Mouse (Mus musculus): ENCODE data around the gene Zbtb24.
"Not testable (repeated sequence)": the region's sequence is repeated elsewhere in the genome, so short reads cannot be mapped to it uniquely, and the experiment has no call there.

Gene Zbtb24

DNA sequence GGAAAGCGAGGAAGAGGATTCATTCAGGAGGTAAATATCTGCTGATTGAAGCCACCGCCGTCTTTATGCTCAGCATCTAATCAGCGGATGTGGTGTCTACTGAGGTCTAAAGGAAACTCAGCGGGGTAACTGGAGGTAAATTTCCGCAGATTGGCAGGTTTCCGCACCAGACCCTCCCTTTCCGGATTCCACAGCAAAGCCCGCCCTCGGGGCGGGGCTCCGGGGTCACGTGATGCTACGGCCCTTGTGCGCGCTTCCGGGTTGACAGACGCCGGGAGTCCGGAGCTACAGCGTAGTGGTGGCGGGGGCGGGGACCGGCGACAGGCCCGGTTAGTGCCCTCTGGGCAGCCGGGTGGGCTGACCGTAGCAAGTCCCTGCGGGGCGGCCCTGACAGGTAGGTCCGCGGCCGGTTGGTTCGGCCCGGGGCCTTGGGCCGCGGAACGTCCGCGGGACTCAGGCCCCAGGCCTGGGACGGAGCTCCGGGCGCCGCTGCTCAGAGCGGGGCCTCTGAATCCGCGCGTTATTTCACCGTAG is at the start of gene Zbtb24:
TSS of gene Zbtb24 (plus strand) at position 247 of the 534 bp plus-strand sequence.
- peak; percentile 99 for DNase-seq (ENCODE audit: inconsistent ontology term)

DNA sequence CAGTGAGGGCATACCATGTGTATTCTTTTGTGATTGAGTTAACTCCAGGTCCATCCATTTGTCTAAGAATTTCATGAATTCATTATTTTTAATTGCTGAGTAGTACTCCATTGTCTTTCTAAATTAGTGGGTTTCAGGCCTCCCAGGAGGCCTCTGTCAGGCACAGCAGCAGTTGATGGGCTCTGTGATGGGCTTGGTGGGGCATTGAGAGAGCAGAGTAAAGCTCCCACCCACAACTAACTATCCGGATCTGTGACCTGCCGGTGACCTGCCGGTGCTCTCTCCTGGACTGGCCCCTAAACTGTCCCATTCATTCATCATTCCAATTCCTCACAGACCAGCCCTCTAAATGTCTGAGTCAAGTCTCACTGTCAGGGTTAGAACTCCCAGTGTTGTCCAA is 49.1 kb upstream of the Zbtb24 start:
- no peak for DNase-seq (ENCODE audit: inconsistent ontology term)

DNA sequence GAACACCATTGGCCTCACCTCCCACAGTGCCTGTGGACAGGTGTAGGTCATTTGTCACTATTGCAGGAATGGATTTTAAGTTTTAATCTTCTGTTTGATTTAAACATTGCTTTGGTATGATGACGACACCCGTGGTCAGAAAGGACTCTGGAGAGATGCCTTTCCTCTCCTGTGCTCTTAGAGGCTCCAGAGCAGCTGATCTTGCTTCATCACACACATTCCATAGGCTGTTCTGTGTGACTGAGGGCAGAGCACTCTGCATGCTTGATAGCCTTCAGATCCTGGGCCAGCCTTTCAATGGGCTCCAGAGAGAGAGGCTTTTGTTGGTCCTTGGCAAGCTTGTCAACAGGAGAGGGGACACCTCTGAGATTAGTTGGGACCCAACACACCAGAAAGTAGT is 46.8 kb upstream of the Zbtb24 start:
- DNase-seq (ENCODE audit: inconsistent ontology term): peak; percentile 15

DNA sequence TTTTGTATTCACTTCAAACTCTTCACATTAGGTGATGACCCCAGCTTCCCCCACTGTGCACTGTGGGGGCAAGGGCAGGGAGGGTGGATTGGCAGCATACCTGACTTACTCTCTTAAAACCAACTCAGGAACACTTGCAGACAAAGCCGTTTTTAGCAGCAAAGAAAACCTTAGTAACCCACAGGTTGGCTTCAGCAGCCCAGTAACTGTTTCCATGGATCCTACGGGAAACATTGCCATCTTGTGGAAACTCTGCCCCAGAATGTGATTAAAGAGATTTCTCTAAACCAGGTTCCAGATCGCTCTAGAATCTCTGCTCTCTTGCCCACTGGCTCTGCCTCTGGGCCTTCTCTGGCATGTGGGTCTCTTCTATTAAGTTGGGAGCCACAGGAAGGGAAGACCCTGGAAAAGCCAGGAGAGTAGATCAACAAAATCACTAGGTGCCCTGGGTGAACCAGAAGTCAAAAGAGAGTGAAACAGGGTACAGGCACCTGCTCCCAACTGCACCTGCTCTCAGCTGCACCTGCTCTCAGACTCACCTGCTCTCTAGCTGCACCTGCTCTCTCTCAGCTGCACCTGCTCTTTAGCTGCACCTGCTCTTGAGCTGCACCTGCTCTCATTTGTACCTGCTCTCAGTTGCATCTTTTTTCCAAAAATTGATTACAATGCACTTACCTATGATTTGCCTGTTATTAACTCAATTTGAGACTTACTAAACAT is 46.1 kb upstream of the Zbtb24 start:
- peak; percentile 11 for DNase-seq (ENCODE audit: inconsistent ontology term)

DNA sequence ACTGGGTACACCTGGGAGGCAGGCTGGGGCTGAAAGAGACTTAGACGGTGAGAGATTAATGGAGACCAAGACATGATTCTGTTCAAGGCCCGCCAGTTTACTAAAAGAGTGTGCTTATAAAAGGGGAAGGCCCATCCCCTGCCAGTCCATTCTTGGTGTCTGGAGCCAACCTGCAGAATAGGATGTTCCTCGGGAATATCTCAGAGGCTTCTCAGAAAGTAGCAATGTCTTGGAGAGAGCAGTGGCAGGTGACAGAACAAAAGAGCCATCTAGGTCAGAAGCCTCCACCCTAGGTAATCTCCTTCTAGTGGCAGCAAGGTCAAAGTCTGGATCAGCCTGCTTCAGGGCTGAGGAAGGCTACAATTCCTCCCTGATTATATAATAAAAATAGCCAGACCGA is 40.0 kb upstream of the Zbtb24 start:
- DNase-seq (ENCODE audit: inconsistent ontology term): not testable (repeated sequence)

DNA sequence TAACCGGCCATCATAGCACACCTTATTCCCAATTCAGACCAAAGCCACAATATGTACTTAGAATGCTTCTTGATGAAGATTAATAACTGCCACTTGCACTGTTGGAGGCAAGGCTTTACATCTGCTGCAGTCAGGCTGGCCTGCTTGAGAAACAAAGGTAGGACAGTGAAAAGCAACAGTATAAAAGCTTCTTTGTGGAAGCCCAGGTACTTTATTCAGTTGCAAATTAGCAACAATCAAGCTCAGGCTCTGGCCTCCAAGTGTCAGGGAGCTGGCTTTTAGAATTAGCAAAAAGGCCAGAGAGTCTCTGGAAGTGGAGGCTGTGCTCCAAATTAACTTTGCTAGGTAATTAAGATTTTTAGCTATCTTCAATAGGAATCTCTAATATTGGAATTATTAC is 39.4 kb upstream of the Zbtb24 start:
- DNase-seq (ENCODE audit: inconsistent ontology term): not testable (repeated sequence)

DNA sequence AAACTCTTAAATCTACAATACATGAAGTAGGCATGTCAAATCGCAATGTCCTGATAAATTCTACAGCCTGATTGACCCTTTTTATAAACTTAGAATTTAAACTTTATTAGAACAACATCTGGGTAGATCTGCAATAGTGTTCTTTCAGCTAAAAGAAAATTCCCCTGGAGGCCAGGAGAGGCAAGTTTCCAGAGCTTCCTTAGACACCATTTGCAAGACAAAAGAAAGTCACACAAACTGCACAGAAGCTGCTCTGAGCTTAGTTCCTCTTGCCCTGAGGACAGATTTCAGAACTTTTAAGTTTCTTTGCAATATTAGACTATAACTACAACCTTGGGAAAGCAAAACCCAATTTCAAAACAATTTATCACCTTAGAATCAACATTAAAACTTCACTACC is 36.7 kb upstream of the Zbtb24 start:
- not testable (repeated sequence) for DNase-seq (ENCODE audit: inconsistent ontology term)

DNA sequence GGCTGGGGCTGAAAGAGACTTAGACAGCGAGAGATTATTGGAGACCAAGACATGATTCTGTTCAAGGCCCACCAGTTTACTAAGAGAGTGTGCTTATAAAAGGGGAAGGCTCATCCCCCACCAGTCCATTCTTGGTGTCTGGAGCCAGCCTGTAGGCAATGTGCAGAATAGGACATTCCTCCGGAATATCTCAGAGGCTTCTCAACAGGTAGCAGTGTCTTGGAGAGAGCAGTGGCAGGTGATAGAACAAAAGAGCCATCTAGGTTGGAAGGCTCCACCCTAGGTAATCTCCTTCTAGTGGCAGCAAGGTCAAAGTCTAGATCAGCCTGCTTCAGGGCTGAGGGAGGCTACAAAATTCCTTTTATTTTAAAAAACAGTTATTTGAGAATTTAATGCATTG is 34.8 kb upstream of the Zbtb24 start:
- DNase-seq (ENCODE audit: inconsistent ontology term): not testable (repeated sequence)

DNA sequence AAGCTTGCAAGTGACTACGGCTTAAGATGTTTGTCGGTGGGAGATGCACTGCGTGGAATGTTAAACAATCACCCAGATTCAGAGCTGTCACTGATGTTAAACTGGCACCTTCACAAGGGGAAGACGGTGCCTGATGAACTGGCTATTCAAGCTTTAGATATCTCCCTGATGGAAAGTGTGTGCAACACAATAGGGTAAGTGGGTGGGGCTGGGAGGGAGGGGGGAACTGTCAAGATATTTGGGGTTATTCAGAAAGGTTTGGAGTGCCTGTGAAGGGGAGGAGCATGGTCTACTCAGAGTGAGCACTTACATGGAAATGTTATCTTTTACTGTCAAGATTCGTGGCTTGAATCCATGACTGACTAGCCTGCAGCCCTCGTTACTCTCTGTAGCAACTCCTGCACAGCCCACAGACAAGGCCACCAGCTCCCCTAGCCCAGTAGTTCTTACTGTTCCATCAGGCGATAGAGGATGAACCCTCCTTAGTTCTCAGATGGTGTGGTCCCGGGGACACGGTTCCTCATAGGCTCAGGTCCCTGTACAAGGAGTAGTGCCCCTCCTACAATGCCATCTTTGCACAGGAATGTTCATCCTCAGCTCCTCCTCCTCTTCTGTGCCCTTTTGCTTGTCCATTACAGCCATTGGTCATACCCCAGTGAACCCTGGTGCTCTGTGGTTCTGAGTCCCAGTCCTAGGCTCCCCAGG is 29.5 kb upstream of the Zbtb24 start:
- DNase-seq (ENCODE audit: inconsistent ontology term): no peak

DNA sequence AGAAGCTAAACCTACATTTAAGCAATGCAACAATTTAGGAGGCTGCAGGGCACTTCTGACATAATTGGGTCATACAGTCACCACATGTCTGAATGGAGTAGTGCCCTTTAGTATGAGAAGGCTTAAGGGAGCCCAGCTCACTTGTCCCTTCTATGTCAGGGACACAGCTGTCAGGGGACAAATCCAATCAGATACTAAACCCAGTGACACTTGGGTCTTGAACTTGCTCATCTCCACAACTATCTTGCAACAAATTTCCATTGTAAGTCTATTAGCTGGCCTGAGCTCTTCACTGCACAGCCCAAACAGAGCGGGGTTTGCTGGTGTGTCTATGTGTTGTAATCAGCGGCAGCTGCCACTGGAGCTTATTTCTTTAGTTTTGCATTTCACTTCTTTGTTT is 26.5 kb upstream of the Zbtb24 start:
- DNase-seq (ENCODE audit: inconsistent ontology term): no peak

DNA sequence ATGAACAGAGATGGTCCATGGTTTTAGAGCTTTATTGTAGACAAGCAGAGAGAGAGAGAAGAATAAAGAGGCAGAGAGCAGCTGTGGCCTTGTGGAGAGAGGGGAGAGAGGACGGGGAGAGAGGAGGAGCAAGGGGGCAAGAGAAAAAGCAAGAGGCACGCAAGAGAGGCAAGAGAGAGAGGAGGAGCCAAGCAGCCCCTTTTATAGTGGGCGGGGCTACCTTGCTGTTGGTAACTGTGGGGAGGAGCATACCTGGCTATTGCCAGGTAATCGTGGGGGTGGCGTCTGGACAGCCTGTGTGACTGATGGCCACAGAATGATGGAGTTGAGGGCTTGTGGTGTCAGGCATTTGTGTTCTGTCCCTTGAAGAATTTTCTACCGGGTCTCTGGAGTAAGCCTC is 23.8 kb upstream of the Zbtb24 start:
- DNase-seq (ENCODE audit: inconsistent ontology term): no peak

DNA sequence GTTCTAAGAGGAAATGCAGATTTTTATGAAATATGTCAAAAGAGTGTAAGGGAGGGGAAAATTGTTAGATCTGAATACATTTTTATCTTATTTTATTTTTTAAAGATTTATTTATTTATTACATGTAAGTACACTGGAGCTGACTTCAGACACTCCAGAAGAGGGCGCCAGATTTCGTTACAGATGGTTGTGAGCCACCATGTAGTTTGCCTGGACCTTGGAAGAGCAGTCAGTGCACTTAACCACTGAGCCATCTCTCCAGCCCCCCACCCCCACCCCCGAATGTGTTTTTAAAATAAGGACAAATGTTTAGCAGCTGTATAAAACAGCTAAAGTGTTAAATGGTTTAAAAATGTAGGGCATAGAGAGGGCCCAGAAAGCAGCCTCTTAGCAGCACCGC is 15.6 kb upstream of the Zbtb24 start:
- DNase-seq (ENCODE audit: inconsistent ontology term): no peak

DNA sequence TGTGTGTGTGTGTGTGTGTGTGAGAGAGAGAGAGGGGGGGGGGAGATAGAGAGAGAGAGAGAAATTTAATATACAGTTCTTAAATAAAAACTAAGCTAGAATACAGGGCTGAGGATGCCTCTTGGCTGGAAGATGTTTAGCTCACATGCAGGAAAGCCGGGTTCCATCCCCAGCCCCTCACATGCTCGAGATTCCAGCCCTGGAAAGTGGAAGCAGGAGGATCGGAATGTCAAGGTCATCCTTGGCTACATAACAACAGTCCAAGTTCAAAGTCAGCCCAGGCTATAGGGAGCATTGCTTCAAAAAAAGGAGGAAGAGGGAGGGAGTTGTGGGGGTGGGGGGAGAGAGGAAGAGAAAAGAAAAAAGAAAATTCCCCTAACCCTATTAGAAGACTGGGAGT is 15.0 kb upstream of the Zbtb24 start:
- DNase-seq (ENCODE audit: inconsistent ontology term): no peak

DNA sequence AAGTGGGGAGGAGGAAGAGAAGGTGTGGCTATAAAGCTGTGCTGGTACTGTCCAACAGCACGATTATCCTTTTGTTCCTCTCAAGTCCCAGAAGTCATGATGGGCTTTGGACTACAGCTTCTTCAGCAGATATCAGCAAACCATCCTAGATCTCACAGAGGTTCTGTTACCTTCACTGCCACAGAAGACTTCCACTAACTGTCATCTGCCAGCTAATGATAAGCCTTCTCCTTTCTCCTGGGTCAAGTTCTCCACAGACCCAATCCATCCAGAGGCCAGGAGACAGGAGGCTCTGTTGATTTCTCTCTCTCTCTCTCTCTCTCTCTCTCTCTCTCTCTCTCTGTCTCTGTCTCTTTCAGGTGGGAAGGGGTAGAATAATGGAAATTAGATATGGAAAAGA is 2.0 kb upstream of the Zbtb24 start:
- DNase-seq (ENCODE audit: inconsistent ontology term): no peak

DNA sequence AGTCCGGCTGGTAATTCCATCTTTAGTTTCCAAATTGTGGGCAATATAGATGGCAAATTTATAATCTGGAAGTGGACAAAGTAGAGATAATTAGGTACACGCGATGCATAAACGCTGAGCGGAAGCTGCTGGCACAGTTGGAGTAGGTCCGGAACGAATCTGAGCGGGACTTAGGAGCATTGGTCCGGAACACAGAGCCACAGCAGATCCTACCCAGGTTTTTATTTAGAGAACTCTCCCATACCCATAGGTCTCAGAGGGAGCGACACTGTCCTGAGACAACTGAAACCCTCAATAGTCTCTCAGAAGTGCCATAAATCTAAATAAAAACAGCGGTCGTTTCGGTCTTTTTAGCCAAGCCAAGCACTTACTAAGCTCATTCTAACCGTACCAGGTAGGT is 499 bp upstream of the Zbtb24 start:
- DNase-seq (ENCODE audit: inconsistent ontology term): no peak

DNA sequence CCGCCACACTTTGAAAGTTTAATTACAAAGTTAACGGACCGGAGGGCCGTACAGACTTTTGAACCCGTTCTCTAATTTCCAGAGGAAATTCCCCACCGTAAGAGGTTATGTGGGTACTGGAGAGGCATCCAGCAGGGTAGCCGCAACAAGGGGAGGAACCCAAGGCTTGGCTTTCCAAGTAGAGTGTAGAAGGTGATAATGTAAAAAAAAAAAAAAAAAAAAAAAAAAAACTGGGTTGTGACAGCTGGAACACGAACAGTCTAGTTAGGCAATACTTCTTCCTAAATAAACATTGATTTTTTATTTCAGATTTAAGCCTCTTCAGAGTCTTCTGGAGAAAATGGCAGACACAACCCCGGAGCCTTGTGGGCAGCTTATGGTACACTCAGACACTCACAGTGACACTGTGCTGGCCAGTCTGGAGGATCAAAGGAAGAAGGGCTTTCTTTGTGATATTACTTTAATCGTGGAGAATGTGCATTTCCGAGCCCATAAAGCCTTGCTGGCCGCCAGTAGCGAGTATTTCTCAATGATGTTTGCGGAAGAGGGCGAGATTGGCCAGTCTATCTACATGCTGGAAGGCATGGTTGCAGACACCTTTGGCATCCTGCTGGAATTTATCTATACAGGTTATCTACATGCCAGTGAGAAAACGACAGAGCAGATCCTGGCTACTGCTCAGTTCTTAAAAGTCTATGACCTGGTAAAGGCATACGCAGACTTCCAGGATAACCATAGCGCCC is 768 bp downstream of the Zbtb24 start:
- no peak for DNase-seq (ENCODE audit: inconsistent ontology term)

DNA sequence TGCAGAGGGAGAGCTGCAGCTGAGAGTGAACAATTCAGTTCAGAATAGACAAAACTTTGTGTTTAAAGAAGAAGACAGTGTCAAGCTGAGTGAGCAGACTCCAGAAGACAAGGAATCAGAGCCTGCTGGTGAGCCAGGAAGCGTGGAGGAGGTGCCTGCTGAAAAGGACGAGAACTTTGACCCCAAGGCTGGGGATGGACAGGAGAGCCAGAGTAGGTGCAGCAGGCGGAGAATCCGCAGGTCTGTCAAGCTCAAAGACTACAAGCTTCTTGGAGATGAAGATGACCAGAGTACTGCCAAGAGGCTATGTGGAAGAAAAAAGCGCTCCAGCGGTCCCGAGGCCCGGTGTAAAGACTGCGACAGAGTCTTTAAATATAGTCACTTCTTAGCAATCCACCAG is 1.5 kb downstream of the Zbtb24 start:
- DNase-seq (ENCODE audit: inconsistent ontology term): no peak

DNA sequence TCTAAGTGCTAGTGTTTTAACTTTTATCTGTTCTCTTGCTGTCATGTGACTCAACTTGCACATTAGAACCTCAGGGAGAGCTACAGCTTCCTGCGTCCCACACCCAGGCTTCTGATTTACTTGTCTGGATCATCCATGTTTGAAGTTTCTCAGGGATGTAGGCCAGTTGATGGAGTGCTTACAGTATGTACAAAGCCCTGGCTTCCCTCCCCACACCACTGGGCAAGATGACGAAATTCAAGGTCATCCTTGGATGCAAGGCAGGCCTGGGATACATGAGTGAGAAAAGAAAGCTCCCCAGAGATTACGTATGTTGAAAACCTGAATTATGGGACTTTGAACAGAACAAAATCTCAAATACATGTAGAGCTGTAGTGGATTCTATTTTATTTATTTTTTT is 2.6 kb downstream of the Zbtb24 start:
- no peak for DNase-seq (ENCODE audit: inconsistent ontology term)

DNA sequence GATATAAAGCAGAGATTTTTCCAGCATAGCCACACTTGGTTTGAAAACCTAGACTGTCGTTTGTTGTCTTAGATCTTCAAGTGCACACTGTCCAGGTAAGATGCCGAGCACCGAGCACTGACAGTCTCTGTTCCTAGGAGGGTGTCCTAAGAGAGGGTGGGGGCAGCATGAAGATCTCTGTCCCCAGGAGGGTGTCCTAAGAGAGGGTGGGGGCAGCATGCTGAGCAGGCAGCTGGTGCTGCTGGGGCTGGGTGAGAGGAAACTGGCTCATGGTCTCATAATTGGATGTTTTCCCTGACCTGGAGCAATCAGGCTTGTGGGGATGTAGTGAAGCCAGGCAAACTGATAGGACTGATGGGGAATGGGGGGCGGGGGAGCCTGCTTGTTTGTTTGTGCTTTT is 9.8 kb downstream of the Zbtb24 start:
- DNase-seq (ENCODE audit: inconsistent ontology term): no peak

DNA sequence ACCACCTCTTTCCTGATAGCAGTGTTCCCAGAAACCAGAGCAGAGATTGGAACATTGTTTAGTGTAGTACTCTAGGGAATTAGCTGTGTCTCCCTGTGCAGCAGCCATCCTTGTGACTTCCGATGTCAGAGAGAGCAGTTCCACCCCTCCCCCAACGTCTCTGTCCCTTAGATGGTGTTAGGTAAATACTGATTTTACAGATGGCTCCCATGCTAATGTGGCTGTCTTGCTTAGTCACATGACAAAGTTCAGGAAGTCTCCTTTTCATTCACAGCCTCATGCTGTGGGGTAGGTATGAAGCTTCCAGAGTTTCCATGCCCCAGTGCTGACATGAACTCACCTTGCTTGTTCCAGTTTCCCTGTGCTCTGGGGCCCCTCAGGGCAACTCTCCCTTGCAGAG is 10.3 kb downstream of the Zbtb24 start:
- DNase-seq (ENCODE audit: inconsistent ontology term): no peak

DNA sequence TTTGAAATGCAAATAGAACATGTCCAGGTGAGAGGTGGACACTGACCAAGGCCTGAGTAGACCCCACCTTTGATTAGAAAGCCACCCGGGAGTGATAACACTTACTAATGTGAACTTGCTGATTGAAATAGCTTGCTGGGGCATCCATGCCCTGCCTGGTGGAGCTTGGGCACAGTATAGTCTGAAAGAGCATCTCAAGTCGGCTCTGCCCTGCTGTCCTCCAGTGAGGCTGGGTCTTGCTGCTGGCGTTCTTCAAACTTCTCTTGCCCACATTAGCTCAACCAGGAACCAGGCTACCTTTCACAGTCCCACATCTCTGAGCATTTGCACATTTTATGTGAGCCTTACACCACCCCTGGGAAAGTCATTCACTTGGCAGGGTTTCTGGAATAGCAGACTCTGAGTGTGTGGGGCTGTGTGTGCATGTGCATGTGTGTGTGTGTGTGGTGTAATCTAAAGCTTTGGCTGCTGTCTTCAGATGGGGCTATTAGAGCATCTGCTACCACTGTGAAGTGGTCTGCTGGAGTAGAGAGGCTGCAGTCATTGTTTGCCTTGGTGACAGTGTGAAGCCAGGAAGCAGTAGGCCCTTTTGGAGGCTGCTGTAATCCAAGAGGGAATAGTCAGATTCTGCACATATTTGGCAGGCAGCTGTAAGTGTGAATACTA is 11.0 kb downstream of the Zbtb24 start:
- no peak for DNase-seq (ENCODE audit: inconsistent ontology term)

DNA sequence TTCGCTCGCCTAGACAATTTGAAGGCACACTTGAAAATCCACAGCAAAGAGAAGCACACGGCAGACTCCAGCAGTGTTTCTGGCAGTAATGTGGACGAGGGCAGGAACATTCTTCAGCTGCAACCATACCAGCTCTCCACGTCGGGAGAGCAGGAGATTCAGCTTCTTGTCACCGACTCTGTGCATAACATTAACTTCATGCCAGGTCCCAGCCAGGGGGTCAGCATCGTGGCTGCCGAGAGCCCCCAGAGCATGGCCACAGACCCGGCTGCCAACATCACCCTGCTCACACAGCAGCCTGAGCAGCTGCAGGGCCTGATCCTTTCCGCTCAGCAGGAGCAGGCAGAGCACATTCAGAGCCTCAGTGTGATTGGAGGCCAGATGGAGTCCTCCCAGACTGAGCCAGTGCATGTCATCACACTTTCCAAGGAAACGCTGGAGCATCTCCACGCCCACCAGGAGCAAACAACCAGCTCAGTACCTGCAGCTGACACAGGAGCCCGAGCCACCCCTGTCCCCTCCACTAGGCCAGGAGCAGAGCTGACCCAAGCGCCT is 14.3 kb downstream of the Zbtb24 start:
- DNase-seq (ENCODE audit: inconsistent ontology term): no peak

Data from Muller cell, postnatal 12 days (primary cell).